Mouse (Mus musculus) left cerebral cortex, adult 18-20 months (tissue): ENCODE measurements around the gene Nop2. TPM values are rescaled to one million over a fixed set of nuclear protein-coding genes. Genes with fewer than 3 reads are reported as not detected.

Source experiments
- DNase-seq, 2 experiments: peaks; one replicate each; pipeline ENCODE4 v3.0.0; 2021 to 2022; ENCODE audit warnings: low spot score in 2 of 2, mixed read lengths in 1 of 2
- long read RNA-seq, 2 experiments: library from polyadenylated mRNA; stranded (forward); transcript quantifications; one replicate each; pipeline ENCODE4 v2.0.0; 2021
- total RNA-seq, 2 experiments: library from RNA; stranded (reverse); gene quantifications; 2 replicates each; pipeline ENCODE4 v1.2.3; 2021

Gene Nop2
- 10 to 100 TPM; 30.2 to 30.5 TPM for total RNA-seq
- long read RNA-seq, experiment 1, transcript Nop2-201 (16 exons, 2,597 nt), result major isoform, 34 of 45 reads
- long read RNA-seq, experiment 1, partial matches to known transcripts, result 3 of 45 reads
- long read RNA-seq, experiment 1, other reads (novel, unspliced or antisense), result 8 of 45 reads
- long read RNA-seq, experiment 2, transcript Nop2-201 (16 exons, 2,597 nt), result major isoform, 31 of 39 reads
- long read RNA-seq, experiment 2, partial matches to known transcripts, result 5 of 39 reads
- long read RNA-seq, experiment 2, other reads (novel, unspliced or antisense), result 3 of 39 reads

DNA sequence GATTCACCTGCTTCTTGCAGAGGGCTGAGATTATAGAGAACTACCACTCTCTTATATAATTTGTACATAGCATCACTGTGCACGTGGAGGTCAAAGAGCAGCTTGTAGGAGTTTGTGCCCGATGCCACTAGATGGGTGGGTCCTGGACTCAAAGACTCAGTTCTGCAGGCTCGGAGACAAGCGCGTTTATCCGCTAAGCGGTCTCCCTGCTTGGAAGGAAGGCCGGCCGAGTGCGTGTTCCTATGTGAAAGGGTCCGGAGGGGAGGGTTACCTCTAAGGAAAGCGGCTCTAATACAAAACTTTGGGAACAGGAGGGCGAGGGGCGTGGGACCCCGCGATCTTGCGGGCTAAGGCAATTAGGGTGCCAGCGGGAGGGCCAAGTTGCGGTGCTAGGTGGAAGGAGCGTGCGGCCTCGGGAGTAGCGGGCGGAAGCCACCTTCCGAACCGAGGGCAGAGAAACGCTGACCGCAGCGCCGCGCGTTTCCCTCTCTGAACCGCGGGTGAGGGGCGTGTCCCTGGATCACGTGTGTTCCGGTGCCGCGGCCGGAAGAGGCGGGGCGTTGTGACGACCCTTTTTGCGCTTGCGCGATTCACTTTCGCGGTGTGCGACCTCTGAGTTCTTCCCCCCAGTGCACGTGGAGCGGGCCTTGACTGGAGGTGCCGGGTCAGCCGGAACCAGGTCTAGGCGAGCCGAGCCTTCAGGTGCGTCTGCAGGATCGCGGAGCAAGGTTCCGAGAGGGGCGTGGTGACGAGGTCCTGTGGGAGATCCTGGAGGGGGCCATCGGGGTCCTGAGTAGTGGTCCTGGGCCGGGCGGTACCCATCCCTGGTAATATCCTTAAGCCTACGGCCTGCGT is at the start of gene Nop2:
Gene Nop2, plus strand, starts transcription at position 608 of the 855 bp plus-strand sequence.
- peak; percentile 82 to 85 for DNase-seq

DNA sequence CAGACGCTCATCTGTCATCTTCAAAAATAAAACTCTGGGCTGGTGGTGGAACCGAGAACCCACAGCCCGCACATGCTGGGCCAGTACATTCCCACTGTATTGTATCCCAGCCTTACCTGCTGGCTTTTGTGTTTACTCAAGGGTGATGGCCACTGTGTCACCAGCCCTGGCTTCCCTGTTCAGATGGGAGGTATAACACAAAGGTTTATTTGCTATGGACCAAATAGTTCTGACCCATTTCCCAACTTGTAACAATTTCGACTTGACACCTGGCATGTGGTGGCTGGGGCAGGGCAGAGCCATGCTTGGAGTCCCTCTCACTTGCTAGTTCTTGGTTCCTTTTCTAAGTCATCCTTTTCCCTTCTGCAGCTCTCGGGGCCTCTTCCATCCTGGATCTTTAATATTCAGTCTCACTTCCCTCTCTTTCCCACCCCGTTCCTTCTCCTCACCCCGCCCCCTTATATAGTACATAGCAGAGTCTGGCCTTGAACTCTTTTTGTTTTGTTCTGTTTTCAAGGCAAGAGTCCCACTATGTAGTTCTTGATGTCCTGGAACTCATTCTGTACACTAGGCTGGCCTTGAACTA is 48.8 kb upstream of the Nop2 start:
- DNase-seq, result no peak

DNA sequence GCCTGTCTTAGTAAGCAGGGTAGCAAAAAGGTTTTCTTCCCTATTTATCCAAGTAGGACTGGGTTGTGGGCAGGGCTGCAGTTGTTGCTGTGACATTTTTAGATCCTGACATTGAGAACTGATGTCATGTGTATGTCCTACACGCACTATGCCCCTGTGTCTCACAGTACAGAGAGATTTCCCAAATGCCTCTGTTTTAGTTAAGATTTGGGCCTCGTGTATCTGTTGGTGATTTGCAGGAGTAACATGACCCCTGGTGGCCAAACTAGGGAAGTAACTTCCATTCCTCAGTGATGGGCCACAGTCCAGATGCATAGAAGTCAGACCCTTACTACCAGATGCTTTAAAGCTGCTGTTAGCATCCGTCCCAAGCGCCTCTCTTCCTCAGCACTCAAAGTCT is 47.3 kb upstream of the Nop2 start:
- peak; percentile 57 to 64 for DNase-seq

DNA sequence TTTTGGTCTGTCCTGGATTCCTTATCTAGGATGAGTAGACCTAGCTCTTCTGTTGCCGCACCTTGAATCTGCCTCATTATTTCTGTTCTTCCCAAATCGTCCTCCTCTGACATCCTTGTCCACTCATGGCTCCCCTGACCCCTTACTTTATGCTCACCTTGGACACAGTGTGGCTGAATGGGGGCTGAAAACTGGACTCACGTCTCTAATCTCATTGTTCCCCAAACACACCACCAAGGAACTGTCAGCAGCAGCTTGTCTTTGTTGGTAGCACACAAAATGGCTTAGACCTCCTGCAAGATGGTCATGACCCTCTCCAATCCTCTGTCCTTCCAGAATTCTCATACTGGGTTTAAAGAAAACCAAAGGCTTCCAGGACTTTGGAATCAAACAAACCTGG is 43.8 kb upstream of the Nop2 start:
- DNase-seq, result no peak

DNA sequence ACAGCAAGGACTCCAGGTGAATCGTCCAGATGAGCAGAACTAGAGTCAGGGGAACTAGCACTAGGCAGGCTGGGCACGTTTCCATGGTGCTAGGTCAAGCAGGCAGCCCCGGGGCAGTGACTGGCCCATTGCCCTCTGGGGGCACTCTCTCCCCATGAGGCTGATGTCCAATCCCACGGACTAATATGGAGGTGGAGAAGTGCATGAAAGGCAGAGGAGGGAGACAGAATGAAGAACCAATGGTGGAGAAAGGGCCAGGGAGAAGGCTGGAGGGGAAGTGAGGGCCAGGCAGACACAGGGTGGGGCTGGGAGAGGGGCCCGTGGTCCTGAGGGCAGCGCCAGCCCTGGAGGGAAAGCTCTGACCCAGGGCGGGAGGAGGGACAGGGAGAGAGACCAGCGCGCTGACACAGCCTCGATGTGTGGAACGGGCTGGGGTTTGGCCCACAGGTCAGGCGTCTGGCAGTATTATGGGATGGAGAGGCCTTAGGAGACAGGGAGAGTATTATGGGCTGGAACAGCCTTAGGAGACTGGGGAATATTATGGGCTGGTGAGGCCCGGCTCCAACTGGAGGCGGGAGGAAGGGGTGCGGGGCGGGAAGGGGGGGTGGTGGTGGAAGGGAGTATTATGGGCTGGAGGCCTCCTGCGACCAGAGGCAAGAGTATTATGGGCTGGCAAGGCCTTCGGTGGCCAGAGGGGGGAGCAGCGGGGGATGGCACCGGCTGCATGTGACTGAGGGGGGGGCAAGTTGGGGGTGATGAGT is 43.0 kb upstream of the Nop2 start:
- peak; percentile 57 to 64 for DNase-seq

DNA sequence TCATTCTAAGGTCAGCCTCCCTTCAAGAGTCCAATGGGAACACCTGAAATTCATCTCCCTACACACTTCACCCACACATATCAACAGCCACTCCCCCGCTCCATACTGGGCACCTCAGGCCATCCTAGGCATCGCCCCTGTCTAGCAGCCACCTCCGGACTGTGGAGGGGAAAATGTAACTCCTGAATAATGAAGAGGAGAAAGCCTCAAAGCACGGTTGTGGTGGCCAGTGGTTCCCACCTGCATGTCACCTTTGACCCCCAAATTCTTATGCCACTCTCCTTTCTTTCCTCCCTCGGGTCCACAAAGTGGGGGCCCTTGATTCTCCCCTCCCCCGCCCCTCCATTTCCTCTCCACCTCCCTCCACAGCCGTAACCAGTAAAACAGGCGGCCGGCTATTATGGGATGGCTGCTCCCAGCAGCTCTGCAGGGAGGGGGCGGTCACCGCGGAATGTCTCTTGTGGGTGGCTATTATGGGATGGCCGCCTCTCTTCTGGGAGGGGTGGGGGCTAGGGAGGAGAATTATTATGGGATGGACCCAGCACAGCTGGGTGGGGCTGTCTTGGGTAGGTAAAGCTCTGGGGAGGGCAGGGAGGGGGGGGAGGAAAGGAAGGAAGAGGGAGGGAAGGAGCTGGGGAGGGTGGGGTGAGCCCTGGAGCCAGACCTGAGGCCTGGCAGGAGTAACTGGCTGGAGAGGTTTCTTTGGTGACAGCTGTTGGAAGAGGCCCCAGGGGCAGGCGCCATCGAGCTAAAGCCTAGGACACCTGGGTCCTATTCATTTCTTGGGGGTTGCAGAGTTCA is 42.0 kb upstream of the Nop2 start:
- peak; percentile 79 to 89 for DNase-seq

DNA sequence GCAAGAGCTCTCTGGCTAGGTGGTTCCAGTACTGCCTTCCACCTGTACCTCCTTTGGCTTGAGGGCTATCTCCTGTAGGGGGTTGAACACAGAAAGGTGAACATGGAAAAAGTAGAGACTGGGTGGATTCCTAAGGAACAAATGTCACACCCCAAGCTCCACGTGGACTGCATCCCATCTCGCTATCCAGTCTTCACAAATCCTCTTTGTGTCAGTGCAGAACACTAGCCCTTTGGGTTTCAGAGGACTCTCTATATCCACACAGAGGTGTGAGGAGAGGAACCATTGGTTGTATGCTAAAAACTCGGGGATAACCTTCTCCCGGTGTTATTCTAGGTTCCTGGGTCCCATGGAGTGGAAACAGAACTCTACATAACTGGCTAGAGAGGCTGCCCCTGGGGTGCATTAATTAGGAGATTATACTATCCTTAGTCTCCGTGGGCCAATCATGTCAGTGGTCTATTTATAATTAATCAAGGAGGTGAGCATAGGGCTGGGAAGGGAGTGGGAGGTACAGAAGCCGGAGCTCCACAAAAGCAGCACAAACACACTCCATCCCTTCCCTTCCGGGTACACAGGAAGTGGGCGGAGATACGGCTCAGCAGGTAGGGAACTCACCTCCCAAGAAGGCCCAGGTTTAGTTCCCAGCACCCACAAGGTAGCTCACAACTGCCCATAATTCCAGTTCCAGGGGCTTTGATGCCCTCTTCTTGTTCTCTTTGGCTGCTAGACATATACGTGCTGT is 41.2 kb upstream of the Nop2 start:
- DNase-seq, result no peak

DNA sequence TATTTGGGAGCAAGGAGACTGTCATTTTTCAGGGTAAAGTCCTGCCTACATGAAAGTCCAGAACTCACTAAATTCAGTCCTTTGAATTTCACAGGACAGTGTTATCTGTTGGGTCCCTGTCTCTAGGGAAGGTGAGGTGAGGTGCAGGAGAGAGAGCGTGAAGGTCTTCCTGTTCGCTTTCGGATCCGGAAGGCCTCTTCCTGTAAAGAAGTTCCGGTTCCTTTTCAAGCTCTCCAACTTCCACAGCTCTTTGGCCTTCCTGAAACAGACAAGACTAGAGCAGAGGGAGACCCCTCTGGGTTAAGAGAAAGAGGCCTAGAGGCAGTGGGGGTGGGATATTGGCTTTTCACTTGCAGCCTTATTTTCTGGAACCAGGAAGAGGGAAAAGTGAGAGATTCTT is 39.3 kb upstream of the Nop2 start:
- no peak for DNase-seq

DNA sequence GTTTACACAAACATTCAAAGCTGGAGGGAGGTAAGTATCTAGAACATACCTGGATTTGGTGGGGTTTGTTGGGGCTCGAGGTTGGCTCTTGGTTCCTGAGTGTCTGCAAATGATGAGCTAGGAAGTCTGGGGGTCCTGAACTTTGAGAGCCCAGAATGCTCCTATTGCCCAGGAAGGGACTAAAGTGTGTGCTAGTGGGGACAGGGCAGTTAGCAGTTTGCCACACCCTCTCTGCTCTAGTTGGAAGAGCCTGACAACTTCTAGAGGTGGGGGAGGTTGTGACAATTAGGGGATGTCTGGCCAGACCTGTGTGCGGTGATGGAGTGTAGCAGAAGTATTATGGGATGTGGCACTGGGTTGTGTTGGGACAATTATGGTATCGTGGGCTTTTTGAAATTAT is 36.9 kb upstream of the Nop2 start:
- DNase-seq, result no peak

DNA sequence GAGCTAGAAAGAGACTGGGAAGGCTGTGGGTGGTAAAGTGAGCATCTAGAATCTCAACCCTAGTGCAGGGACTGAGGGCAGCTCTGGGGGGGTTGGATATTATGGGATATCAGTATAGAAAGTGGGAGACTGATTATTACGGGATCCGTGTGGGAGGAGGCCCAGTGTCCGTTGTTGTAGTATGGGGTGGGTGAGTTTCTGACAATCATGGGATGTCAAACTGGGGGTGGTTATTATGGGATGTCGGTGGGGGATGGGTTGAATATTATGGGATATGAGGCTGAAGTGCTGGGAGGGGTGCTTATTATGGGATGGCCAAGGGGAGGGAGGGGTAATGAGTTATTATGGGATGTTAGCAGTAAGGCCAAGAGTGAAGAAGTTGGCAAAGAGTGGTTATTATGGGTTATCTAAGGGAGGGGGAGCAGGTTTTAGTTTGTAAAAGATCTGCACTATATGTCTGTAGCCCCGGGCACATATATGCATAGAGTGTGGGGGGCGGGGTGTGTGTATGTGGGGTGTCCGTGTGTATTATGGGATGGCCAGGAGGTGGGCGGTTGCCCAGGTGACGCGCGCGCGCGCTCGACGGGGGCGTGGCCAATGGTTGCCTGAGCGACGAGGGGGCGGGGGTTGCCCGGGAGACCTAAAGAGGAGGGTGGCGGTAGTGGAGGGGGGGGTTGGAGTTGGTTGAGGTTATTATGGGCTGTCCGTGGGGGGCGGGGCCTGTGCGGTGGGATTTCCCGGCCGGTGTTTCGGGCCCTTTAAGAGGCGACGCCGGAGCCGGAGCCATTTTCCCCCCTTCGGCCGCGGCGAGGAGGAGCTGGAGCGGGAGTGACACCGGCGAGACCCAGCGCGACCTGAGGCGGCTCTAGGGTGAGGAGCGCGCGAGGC is 36.1 kb upstream of the Nop2 start, which contains the start of gene Chd4:
Gene Chd4, plus strand, starts transcription at position 591 of the 888 bp plus-strand sequence.
- DNase-seq, result peak; percentile 94 to 95

DNA sequence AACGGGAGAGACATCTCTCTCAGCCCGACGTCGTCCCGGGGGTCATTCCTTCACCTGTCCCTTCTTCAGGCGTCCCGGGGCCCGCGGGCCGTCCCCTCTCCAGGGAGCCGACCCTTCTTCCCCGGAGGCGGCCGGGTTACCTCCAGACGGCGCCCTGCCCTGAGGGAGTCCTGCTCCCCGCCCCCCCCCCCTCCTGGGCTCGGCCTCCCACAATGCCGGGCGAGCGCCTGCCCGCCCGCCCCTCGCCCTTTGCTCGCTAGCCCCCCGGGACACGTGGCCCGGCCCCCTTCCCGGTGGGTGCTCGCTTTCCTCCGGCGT is 35.5 kb upstream of the Nop2 start:
- no peak for DNase-seq

DNA sequence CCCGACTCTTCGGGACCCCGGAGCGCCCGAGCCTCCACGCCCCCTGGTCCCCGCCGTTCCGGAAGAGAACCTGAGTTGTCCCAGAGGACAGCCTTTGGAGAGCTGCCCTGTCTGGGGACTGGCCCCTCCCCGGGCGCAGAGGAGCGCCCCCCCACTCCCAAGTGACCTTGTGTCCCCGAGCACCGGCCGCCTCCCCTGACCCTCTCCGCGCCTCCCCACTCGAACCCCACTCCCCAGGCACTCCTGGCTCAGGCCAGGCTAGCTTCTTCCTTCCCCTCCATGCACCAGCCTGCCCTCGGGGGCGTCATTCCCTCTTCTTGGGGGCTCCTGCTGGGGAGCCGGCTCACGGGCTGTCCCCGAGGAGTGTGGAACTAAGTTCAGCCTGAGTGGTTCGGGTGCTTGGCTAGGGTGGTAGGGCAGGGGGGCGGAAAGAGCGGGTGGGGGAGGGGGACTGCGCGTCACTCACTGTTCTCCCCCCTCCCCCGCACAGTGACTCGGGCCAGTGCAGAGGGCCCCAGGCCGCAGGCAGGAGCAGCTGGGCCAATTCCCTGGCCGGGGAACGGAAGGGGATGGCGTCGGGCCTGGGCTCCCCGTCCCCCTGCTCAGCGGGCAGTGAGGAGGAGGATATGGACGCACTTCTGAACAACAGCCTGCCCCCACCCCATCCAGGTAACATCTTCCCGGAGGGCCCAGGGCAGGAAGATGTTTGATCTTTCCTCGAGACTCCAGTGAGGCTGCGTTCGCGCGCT is 34.9 kb upstream of the Nop2 start:
- DNase-seq, result peak; percentile 37 to 44

DNA sequence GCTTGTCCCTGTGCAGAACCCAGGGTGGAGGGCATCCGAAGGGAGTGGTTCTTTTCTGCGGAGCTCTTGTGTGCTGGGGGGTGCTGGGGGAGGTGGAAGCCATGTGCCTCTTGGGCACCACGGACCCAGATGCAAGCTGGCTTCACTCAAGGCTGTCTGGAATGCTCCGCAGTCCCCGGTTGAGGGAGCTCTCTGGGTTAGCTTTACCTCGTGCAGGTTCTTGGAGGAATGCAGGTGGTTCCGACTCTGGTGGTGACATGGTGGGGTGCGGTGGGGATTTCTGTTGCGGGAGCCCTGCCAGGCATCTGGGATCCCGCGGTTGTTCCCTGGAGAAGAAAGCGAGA is 34.4 kb upstream of the Nop2 start:
- DNase-seq, result no peak

DNA sequence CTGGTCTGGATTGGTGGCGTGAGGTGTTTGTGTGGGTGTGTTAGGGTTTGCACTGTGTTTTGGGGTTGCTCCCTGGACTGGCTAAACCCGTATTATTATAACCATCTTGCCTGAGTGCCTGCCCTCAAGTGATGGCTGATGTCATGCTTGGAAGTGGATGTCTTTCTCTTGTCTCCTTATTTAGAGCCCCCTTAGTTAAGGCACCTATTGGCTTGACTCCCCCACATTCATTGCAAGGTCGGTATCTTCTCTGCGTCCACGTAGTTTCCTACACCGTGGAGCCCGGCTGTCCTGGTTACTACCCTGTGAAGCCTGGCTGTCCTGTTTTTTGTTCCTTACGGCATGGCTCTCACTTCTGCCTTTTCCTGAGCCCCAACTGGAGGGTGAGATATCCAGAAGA is 33.8 kb upstream of the Nop2 start:
- DNase-seq, result no peak

DNA sequence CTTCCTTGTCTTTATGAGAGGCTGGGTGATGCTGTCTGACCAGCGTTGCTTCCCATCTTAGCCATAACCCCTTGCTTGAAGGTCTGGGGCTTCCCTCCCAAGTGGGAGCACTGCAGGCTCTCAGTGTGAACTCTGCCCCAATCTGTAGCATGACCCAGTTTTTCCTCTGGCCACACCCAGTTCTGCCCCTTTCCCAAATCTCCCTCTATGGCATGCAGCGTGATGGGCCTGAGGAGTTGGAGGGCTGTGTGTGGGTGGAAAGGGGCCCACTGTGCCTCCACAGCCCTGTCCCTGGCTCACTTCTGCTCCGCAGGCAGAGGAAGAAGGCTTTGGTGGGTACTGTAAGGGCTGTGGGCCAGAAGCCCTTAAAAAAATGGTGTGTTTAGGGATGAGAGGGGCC is 33.2 kb upstream of the Nop2 start:
- DNase-seq, result no peak

DNA sequence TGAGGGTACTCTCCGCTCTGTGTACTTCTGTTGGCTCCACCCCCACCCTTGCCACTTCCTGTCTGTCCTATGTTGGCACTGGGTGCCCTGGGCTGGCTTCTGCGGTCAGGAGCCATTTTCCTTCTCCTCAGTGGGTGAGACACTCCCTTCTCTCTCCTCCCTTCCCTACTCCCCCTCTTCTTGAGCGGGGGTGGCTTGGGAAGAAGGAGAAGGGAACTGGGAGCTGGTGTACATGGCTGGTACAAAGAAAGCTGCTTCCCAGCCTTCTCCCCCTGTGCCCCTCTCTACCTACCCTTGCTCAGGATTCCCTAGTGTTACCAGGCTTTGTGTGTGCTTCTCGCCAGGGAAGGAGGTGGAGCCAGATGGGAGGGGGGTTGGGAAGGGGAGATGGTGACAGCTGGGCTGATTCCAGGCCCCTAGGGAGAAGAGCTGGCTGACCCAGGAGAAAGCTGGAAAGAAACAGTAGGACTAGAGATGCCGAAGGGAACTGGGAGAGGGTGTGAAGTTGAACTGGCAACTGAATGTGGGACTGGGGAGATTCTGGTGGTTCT is 32.2 kb upstream of the Nop2 start:
- peak in 1 of 2 experiments; percentile 35 for DNase-seq

DNA sequence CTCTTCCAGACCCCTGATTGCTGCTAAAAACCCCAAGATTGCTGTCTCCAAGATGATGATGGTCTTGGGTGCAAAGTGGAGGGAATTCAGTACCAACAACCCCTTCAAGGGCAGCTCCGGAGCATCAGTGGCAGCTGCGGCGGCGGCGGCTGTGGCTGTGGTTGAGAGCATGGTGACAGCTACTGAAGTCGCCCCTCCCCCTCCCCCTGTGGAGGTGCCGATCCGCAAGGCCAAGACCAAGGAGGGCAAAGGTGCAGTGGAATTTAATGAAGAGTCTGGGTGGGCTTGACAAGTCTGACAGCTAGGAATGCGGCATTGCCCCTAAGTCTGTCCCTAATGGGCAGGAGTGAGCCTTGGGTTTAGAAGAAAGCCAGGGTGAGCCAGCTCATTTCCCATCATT is 30.3 kb upstream of the Nop2 start:
- no peak for DNase-seq

DNA sequence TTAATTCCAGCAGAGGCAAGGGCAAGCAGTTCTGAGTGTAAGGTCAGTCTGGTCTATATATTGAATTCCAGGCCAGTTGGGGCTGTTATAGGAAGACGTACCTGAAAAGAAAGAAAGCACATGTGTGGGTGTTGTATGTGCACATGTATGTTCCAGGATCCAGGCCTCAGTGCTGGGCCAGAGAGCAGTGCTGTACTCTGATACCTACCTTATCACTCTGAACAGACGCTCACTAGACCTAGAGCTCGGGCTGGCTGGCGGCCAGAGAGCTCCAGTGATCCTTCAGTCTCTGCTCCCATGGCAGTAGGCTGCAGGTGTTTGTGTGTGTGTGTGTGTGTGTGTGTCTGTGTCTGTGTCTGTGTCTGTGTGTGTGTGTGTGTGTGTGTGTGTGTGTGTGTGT is 27.5 kb upstream of the Nop2 start:
- DNase-seq, result no peak
